Mouse (Mus musculus) left cerebral cortex, adult 9 months (tissue): ENCODE measurements at regions not wholly inside any gene's neighbourhood (a gene's known extent, or its start where the extent isn't known, plus 50 kb on each side); places are given as distances from the start of the nearest gene placed in this dataset.

ENCODE experiments used
- DNase-seq, 2 experiments: peaks; one replicate each; pipeline ENCODE4 v3.0.0; 2022; ENCODE audit warnings: low spot score in 2 of 2

DNA sequence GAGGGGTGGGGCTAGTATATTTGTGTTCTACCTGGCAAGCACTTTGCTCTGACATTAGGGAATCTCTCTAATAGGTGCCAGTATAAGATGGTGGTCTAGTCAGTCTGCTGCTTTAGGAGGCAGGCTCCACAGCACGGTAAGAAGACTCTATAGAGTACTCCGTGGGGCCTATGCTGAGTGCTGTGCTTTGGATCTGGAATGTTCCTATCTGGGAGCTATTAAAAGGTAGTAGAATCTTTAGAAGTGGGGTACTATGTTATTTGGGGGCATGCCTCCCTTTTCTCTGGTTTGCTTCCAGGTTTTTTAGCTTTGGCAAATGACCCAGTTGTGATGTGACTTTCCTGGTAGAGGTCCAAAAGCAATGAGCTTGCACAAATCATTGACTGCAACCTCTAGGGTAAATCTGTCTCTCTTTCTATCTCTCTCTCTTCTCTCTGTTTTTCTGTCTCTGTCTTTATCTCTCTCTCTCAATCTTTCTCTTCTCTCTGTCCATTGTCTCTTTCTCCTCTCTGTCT lies 208.6 kb upstream of the Camk1g start:
- DNase-seq, result no peak

DNA sequence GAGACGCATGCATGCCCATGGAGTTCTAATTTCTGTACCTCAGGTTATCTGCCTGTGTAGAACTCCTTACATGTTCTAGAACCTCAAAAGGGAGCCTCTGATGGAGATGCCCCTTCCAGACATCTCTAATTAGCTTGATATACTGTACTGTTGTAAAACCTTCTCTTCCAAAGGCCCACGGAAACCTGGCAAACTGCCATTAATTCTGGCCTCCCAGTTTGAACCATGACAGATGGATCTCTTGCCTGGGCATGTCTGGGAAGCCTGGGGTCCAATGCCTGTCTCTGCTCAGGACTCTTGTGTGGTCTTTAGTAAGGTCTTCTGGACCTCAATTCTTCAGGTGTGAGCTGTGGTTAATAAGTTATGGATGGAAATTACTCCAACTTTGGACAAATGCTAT lies 207.7 kb upstream of the Camk1g start:
- DNase-seq, result no peak

DNA sequence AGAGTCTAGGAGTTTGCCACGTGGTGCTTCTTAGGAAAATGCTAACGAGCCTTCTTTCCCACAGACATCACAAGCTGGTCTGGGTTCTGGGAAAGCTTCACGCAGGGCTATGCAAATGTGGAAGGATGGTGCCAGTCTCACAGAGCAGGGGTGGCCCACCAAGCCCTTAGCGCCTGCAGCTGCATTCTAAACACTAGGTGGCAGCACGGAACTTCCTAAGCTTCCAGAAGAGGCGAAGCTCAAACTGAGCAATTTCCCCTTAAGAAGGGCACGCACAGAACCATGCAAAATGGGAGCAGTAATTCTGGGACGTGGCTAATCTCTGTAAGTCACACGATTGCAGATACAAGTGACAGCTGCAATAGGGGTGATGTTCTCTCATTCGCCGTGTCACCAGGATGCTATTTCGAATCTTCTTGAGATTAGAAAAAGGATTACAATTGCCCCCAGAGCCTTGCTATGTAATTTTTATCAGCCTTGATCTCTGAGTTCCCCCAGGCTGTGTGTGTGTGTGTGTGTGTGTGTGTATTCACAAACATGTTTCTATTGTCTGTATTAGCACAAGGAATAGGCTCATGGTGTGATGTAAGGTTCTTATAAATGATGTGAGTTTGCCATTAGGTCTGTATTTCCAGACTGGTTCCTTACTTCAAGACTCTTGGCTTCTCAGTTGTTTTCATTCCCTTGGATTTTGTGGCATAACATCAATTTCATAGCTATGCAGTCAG lies 206.1 kb upstream of the Camk1g start:
- peak; percentile 81 to 94 for DNase-seq

DNA sequence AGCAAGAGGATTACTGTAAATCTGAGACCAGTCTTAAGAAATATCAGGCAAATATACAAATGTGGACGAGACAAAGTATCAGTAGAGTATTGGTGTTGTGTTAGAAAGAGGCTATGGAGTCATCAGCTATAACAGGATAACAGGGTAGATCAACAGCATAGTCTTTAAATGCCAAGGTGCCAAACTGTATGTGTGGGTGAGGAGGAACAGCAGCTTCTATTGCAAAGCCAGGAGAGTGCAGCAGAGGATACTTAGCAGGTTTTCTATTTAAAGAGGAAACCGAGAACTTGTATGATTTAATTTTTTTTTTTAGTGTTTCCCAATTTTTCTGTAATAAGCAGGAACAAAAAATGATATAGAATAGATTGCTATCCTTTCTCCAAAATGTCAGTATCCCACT lies 202.7 kb upstream of the Camk1g start:
- no peak for DNase-seq

GRCm38 (mm10) chr1:193572411-193572810 lies 202.3 kb upstream of the Camk1g start:
- DNase-seq, result no peak

- DNase-seq, result no peak
Observed at GRCm38 (mm10) chr1:193571088-193571487, 201.0 kb upstream of the Camk1g start.

GRCm38 (mm10) chr1:193568586-193569174 lies 198.6 kb upstream of the Camk1g start:
- no peak for DNase-seq

DNA sequence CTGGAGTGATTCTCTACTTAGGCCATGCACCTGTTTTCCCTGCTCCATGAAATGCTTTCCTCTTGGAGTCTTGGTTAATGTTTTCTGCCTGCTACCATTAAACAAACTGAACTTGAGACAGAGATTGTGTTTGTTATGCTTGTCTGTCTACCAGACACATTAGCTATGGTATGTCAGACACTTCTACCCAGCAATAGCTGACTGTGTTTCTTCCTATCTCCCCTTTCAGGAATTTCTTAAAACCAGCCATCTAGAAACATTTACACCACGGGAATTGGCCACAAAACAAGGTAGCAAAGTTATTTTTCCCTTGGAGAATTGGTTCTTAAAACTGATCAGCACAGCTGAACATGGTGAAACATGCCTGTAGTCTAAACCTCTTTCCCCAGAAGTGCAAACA lies 197.1 kb upstream of the Camk1g start:
- no peak for DNase-seq

DNA sequence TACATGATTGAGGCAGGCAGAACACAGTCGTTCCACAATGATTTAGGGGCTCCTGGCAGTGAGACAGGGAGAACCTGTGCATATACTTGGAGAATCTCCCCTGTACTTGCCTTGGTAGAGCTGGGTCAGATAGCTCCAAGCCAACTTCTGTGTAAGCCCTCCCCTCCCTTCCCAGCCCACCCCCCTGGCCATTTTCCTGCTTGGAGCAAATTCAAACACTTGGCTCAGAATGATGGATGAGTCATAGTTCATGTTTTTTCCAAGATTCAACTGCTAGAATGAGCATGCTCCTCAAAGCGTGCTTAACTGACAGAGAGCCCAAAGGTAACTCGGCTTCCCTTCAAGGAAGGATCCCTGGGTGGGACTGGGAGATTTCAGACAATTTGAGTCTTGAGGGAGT lies 194.1 kb upstream of the Camk1g start:
- no peak for DNase-seq

DNA sequence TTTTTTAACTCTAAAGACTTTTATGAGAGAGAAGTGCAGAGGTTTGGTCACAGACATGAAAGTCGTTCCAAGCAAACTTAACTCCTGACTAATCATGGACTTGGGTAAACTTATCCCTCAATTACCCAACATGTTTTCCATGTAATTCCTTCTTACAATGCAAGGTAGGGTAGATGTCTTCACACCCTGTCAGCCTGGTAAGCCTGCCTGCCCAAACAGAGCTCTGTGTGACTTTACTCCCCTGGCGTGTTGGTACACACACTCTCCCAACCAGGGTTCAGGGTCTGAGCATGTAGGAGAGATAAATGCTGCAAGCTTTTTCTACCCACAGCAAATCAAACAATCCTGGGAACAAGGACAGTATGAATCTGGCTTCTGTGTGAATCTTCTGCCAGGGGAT lies 192.1 kb upstream of the Camk1g start:
- DNase-seq, result no peak

GRCm38 (mm10) chr1:193558122-193558521 lies 188.0 kb upstream of the Camk1g start:
- no peak for DNase-seq

GRCm38 (mm10) chr1:193554731-193555130 lies 184.6 kb upstream of the Camk1g start:
- DNase-seq, result no peak

DNA sequence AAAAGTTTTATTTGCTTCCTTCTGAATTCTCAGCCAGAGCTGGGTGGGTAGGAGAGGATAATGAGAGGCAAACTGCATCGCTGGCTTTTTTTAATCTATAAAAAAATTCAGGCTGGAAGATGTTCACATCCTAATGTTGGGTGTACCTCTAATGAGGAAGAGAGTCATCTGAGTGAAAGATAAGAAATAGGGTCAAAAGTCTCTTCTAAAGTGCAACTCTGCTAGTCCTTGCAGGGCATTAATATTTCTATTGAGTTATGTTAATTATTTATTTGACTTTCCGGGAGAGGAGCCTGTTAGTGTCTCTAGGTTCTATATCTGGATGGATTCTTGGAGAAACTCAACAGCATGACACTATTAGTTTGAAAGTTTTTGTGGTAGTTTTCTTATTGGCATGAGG lies 182.2 kb upstream of the Camk1g start:
- no peak for DNase-seq

DNA sequence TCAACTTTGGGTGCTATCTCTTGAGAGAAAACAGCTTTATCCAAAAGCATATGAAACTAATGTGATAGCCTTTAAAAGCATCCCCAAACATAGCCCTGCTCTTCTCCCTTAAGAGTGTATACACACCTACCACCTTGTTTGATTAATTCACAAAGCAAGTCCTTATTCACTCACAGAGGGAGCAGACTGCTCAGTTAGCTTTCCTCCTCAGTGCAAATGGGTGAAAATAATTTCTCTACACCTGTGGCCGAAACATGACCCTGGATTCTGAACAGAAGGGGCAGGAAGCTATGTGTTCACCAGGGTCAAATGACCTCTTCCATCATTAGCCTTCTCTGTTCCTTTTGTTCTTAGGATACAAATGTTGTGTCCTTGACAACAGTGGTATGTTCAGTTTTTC lies 181.2 kb upstream of the Camk1g start:
- no peak for DNase-seq

DNA sequence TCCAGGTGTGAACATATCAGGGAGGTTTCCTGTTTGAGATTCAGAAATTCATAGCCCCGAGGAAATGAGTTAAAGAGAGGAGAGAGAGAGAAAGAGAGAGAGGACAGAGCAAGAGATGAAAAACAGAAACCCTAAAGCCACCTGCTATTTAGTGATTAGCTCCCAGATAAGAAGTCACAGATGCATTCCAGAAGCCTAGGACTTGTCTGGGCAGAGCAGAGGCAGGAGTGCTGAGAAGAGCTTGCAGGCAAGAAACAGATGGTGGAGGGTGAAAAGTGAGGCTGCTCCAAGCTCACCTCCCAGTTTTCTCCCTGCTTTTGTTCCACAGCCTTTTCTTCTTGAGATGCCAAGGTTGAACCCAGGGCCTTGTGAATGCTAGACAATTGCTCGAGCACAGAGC lies 180.7 kb upstream of the Camk1g start:
- DNase-seq, result no peak

- no peak for DNase-seq
Observed at GRCm38 (mm10) chr1:193547356-193547755, 177.3 kb upstream of the Camk1g start.

DNA sequence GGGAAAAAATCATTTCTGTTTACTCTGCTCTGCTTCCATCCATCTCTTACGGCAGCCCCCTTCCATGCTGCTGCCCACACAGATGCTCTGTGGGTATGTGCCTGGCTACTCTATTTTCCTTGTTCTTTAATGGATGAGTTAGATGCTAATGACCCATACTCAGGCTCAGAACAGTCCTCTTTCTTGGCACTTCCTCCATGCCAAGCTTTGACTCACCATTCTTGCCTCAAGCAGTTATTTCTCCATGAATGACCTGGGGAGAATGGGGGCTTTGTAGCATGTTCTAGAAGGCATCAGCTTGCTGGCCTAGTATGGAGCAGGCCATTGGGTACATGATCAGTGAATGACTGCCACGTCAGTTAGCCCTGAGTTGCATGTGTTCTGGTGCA lies 175.9 kb upstream of the Camk1g start:
- no peak for DNase-seq

DNA sequence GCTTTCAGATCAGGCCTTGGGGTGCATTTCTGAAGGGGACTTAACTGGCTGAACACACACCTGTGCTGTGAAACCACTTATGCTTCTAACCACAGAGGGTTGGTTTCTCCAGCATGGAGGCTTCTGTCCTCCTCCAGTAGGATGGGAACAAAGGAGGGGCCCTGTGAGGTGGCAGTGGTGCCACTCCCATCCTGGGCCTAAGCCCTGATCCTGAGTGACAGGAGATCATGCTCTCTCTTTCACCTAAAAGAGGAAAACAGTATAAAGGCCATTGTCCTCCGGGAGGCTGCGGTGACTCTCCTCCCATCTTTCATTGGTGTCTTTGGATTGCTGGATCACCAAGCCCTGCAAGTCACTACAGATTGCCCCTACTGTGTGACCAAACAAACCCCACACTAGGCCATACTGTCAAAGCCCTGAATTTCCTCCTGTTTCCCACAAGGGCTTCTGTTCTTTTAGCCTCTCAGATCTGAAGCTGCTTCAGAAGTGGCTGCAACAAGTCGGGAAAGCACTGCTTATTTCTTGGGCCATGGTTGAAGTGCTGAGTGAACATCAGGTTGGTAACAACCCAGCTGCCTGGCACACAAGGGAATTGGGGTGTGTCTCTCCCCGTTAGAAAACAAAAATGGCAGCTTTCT lies 175.4 kb upstream of the Camk1g start:
- no peak for DNase-seq

- no peak for DNase-seq
Observed at GRCm38 (mm10) chr1:193544804-193545203, 174.7 kb upstream of the Camk1g start.

DNA sequence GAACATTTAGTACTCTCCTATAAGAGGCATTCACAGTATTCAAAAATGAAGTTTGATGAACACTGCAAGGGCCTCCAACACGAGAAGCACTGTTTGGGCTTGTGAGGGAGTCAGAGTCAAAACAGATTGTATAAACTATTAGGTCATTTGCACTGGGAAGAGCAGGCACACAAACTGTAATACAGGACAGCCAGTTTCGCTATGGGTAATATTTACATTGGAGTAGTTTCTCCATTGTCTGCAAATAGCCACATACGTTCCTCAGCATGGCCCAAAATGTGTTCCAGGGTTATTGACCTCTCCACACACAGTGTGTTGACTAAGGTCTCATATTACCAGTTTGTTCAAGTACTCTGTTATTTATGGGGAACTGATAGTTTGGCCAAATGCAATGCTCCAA lies 173.7 kb upstream of the Camk1g start:
- DNase-seq, result no peak

DNA sequence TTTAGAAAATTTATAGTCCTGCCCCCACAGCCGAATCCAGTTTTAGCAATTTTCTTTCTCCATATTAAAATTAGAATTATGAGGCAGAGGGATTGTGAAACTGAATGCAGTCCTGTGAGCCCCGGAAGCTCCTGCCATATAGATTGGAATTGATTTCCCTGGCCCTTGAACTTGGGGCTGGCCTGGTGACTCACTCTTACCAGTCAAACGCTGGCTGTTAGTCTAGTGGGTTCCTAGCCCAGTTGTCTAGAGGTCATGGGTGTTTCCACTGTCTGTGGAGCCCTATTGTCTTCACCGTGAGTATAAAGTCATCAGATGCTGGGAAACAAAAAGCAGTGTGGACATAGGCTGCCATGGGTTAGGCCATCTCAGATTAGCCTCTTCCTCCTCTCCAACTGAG lies 173.2 kb upstream of the Camk1g start:
- no peak for DNase-seq

GRCm38 (mm10) chr1:193541934-193542580 lies 172.0 kb upstream of the Camk1g start:
- DNase-seq, result no peak

DNA sequence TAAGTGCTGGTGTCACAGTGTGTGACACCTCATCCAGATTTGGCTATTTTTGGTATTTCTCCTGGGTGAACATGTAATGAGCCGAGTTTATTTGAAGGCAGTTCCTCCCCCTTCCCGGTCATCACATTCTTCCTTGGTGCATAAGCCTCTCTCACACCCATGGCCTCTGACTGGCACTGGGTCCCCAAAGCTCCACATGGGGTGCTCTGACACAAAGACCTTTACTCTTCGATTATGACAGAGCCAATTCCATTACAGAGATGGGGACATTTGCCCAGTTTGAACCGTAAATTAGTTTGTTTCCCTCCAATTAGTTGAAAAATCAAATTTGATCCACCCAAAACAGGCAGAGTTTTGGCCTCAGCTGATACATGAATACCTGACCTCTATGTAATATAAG lies 171.2 kb upstream of the Camk1g start:
- DNase-seq, result no peak
